In the genomic region with DNA sequence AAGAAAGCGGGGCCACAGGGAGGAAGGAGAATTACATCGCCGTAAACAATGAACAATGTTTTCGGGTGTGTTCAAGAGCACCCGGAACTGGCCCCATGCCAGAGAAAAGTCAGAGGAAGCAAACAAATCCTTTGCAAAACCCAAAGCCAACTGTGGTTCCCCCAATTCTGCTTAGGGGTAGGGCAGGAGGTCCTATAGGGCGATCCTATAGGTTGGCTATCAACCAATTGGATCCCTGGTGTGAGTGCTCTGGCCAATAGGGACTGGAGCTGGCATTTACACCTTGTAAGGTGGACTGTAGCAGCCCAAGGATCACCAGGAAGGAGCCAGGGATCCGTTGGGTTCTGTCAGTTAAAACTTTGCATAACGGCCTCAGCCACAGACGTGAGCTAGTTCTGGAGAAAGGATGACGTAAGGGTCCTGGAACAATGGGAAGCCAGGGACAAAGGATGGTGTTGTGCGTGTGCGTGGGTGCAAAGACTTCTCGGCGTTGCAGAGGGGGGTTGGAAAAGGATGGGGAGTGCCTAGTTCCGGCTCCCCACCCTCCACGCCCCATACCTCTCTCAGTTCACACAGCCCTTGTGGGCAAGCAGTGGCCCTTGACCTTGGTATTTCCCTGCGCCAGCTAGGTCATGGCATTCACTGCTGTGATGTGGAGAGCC, we compare ENCODE assay signal across 8 mouse cellular contexts. TPM values are rescaled to one million over a fixed set of nuclear protein-coding genes. Genes with fewer than 3 reads are reported as not detected.
DNase-seq lines count a peak whose midpoint lies in the region; ATAC-seq and TF ChIP-seq lines count a peak whose summit lies in the region.

No protein-coding gene starts in this region.

- H3K4me1 ChIP-seq in lung, adult 2 months (ENCODE audit: control insufficient read depth, insufficient read depth, low read length), result peaks cover 19% of the 10 kb centered on the region
- no peaks in the 10 kb centered on the region for H3K4me1 ChIP-seq in forebrain, embryonic 11.5 days (replicated peaks; ENCODE audit: control insufficient read depth, insufficient read depth, low read length)
- H3K4me1 ChIP-seq in kidney, embryonic 15.5 days, result peaks cover 42% of the 10 kb centered on the region

- H3K9ac ChIP-seq in forebrain, embryonic 11.5 days (ENCODE audit: low read length), result peak overlapping the region; percentile 14; the same call in 1 of the 2 replicates
- H3K9ac ChIP-seq in kidney, embryonic 15.5 days, result no peak overlapping the region

- no peaks in the 10 kb centered on the region for H3K27me3 ChIP-seq in forebrain, embryonic 11.5 days (ENCODE audit: control insufficient read depth, insufficient read depth, low read length)
- H3K27me3 ChIP-seq in kidney, embryonic 15.5 days, result no peaks in the 10 kb centered on the region

- no peaks in the 10 kb centered on the region for H3K9me3 ChIP-seq in forebrain, embryonic 11.5 days (ENCODE audit: control insufficient read depth, low read length)
- no peaks in the 10 kb centered on the region for H3K9me3 ChIP-seq in kidney, embryonic 15.5 days (replicated peaks)

- no peak overlapping the region for H3K4me3 ChIP-seq in lung, adult 2 months (replicated peaks; ENCODE audit: extremely low read depth, low read depth, low read length)
- H3K4me3 ChIP-seq in forebrain, embryonic 11.5 days (ENCODE audit: low read depth, low read length), result no peak overlapping the region
- no peak overlapping the region for H3K4me3 ChIP-seq in kidney, embryonic 15.5 days (replicated peaks)

- H3K4me2 ChIP-seq in forebrain, embryonic 11.5 days (ENCODE audit: low read depth, low read length, severe bottlenecking), result 0 out of 2 replicates have a peak overlapping the region, but pooled peaks have one; percentile 16
- H3K4me2 ChIP-seq in kidney, embryonic 15.5 days, result 0 out of 2 replicates have a peak overlapping the region, but pooled peaks have one; percentile 3

- no peak overlapping the region for H3K27ac ChIP-seq in forebrain, embryonic 11.5 days (ENCODE audit: low read depth, low read length)
- peak overlapping the region; percentile 49 for H3K27ac ChIP-seq in kidney, embryonic 15.5 days

- WGBS in lung, adult 2 months, result 39% methylated on average over 17 of the region's 17 CpGs
- WGBS in forebrain, embryonic 11.5 days, result 47% methylated on average over 17 of the region's 17 CpGs
- 45% methylated on average over 17 of the region's 17 CpGs for WGBS in kidney, embryonic 15.5 days

- TF ChIP-seq POLR2A in lung, adult 2 months (IDR thresholded peaks at IDR 0.05; ENCODE audit: borderline replicate concordance, extremely low read depth, low read depth, low read length), result no peak

- DNase-seq in lung, adult 18-20 months, result peak; percentile 69 to 77
- no peak for DNase-seq in lung, adult 2 months
- no peak for DNase-seq in forebrain, embryonic 11.5 days (ENCODE audit: low spot score)
- no peak for DNase-seq in ovary, adult 18-20 months (ENCODE audit: low spot score)
- no peak for DNase-seq in thymus, postnatal 36 days
- no peak for DNase-seq in embryo, embryonic 9.5 days (ENCODE audit: extremely low spot score)

- ATAC-seq in forebrain, embryonic 11.5 days (replicated peaks; ENCODE audit: low FRiP score), result no peak
- no peak for ATAC-seq in kidney, embryonic 15.5 days (replicated peaks; ENCODE audit: low FRiP score)
- 0 out of 2 replicates have a peak, but pooled peaks have one; percentile 14 for ATAC-seq in megakaryocyte progenitor cell, adult 5-6 weeks (replicated peaks; ENCODE audit: poor library complexity)

- no peak for TF ChIP-seq CTCF in lung, adult 2 months (IDR thresholded peaks at IDR 0.05; ENCODE audit: insufficient read depth, low read length)

- H3K36me3 ChIP-seq in forebrain, embryonic 11.5 days (ENCODE audit: control insufficient read depth, insufficient read depth, low read length), result no peaks in the 10 kb centered on the region
- H3K36me3 ChIP-seq in kidney, embryonic 15.5 days, result no peaks in the 10 kb centered on the region

RNA-seq across cellular contexts. Expression of a gene that starts 34.5 kb away (rescaled TPM):
- 190 and 227 TPM in 2 replicates for polyA plus RNA-seq in lung, adult 2 months (2012; rRNA removed)
- polyA plus RNA-seq in forebrain, embryonic 11.5 days (2014; fragmentation: Nextera tagmentation; extraction: Ambion mirVana), result 194 and 195 TPM in 2 replicates
- polyA plus RNA-seq in kidney, embryonic 15.5 days (2015; fragmentation: Nextera tagmentation; extraction: Ambion mirVana), result 200 TPM in 2 replicates
- 28.2 and 34.1 TPM in 2 replicates for total RNA-seq in megakaryocyte progenitor cell, adult 5-6 weeks (2015)
- total RNA-seq in megakaryocyte progenitor cell, adult 5-6 weeks (2017), result 29.9 and 35.1 TPM in 2 replicates

RNA-seq across cellular contexts. Expression of a gene that starts 46.0 kb away (rescaled TPM):
- 19.4 and 31.0 TPM in 2 replicates for polyA plus RNA-seq in lung, adult 2 months (2012; rRNA removed)
- 212 and 241 TPM in 2 replicates for polyA plus RNA-seq in forebrain, embryonic 11.5 days (2014; fragmentation: Nextera tagmentation; extraction: Ambion mirVana)
- 257 and 267 TPM in 2 replicates for polyA plus RNA-seq in kidney, embryonic 15.5 days (2015; fragmentation: Nextera tagmentation; extraction: Ambion mirVana)
- 204 and 218 TPM in 2 replicates for total RNA-seq in megakaryocyte progenitor cell, adult 5-6 weeks (2015)
- 112 and 141 TPM in 2 replicates for total RNA-seq in megakaryocyte progenitor cell, adult 5-6 weeks (2017)

Comparison
In these comparisons a context has a peak if more than half of its experiments do, and no peak if none do; other contexts are left out.
1. DNase-seq: peak in lung, adult 18-20 months (2 of 2); none in lung, adult 2 months (single experiment), forebrain, embryonic 11.5 days (single experiment), ovary, adult 18-20 months (single experiment), thymus, postnatal 36 days (0 of 2) and embryo, embryonic 9.5 days (single experiment).